Mouse (Mus musculus) layer of hippocampus, adult 18-20 months (tissue): Measurements from ENCODE around the gene Ap5m1. TPM values are rescaled to one million over a fixed set of nuclear protein-coding genes. Genes with fewer than 3 reads are reported as not detected.
A peak's percentile ranks its signal among the peaks of the same experiment; 100 is the strongest.
"Not testable (repeated sequence)": the region's sequence is repeated elsewhere in the genome, so short reads cannot be mapped to it uniquely, and the experiment has no call there.

Source experiments
- DNase-seq, 2 experiments: peaks; one replicate each; pipeline ENCODE4 v3.0.0; 2022; ENCODE audit warnings: low spot score in 2 of 2
- long read RNA-seq: library from polyadenylated mRNA; stranded (forward); transcript quantifications from one replicate; pipeline ENCODE4 v2.0.0, GENCODE M21; 2021
- total RNA-seq, 2 experiments: library from RNA; stranded (reverse); gene quantifications; 2 replicates each; pipeline ENCODE4 v1.2.3; 2021

The Ap5m1 gene
- total RNA-seq: 10 to 100 TPM; 19.4 to 19.9 TPM
- long read RNA-seq, full-length matches to known transcripts: 9 of 13 reads
- long read RNA-seq, partial matches to known transcripts: 0 of 13 reads
- long read RNA-seq, other reads (novel, unspliced or antisense): 4 of 13 reads

GRCm38 (mm10) chr14:49065529-49066273 lies at the start of gene Ap5m1:
Gene Ap5m1 (plus strand): TSS chr14:49066097.
- no peak for DNase-seq

- no peak for DNase-seq
Observed at GRCm38 (mm10) chr14:49019765-49020164, 46.1 kb upstream of the Ap5m1 start.

- DNase-seq: no peak
Observed at GRCm38 (mm10) chr14:49027040-49027778, 38.7 kb upstream of the Ap5m1 start.

GRCm38 (mm10) chr14:49027779-49028368 lies 38.0 kb upstream of the Ap5m1 start:
- no peak for DNase-seq

- no peak for DNase-seq
Observed at GRCm38 (mm10) chr14:49028991-49029390, 36.9 kb upstream of the Ap5m1 start.

GRCm38 (mm10) chr14:49045610-49046009 lies 20.3 kb upstream of the Ap5m1 start:
- DNase-seq: peak in 1 of 2 experiments; percentile 29

- no peak for DNase-seq
Observed at GRCm38 (mm10) chr14:49049492-49049891, 16.4 kb upstream of the Ap5m1 start.

- DNase-seq: no peak
Observed at GRCm38 (mm10) chr14:49063838-49064237, 2.1 kb upstream of the Ap5m1 start.

GRCm38 (mm10) chr14:49066274-49066823 lies 452 bp downstream of the Ap5m1 start, which contains the start of gene Exoc5:
Gene Exoc5 (minus strand): TSS chr14:49066653.
- peak; percentile 96 to 98 for DNase-seq

GRCm38 (mm10) chr14:49072837-49073236 lies 6.9 kb downstream of the Ap5m1 start:
- no peak for DNase-seq

GRCm38 (mm10) chr14:49073896-49074295 lies 8.0 kb downstream of the Ap5m1 start:
- DNase-seq: peak in 1 of 2 experiments; percentile 34

GRCm38 (mm10) chr14:49074361-49074760 lies 8.5 kb downstream of the Ap5m1 start:
- DNase-seq: no peak

- DNase-seq: no peak
Observed at GRCm38 (mm10) chr14:49078820-49079219, 12.9 kb downstream of the Ap5m1 start.

- DNase-seq: no peak
Observed at GRCm38 (mm10) chr14:49086522-49086921, 20.6 kb downstream of the Ap5m1 start.

- DNase-seq: no peak
Observed at GRCm38 (mm10) chr14:49088155-49089048, 22.5 kb downstream of the Ap5m1 start.

GRCm38 (mm10) chr14:49089461-49090058 lies 23.7 kb downstream of the Ap5m1 start:
- no peak for DNase-seq

GRCm38 (mm10) chr14:49090102-49090501 lies 24.2 kb downstream of the Ap5m1 start:
- no peak for DNase-seq

GRCm38 (mm10) chr14:49091277-49091676 lies 25.4 kb downstream of the Ap5m1 start:
- DNase-seq: no peak

GRCm38 (mm10) chr14:49091755-49092154 lies 25.9 kb downstream of the Ap5m1 start:
- DNase-seq: not testable (repeated sequence)

GRCm38 (mm10) chr14:49118381-49118780 lies 52.5 kb downstream of the Ap5m1 start:
- peak; percentile 37 to 73 for DNase-seq
